Mouse (Mus musculus): ENCODE measurements at regions not wholly inside any gene's neighbourhood (a gene's known extent, or its start where the extent isn't known, plus 50 kb on each side); places are given as distances from the start of the nearest gene placed in this dataset.

DNA sequence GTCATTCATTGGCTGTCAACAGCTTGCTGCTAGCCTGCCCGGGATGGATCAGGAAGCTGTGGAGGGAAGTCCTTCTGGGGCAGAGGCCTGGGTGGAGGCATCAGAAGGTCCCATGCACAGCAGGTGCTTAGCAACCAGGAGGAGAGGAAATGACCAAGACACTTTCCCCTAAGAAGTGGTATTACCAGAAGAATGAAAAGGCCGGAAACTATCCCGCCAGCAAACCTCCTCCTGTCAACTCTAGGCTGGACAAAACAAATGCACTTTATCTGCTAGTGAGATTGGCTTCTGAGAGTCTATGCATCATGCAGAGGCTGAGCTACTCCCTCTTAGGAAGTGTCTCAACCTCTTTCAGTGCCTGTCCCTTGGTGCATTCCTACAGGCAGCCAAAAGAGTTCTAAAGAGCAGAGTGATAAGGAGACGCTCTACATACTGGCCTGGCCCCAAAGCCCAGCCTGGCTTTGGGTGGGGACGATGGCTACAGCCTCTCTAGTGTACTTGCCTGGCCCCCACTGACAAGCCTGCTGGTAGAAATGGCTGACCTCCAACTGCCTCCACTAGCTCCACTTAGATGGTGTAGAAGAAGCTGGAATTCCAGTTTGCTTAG lies 801.7 kb upstream of the 2610301B20Rik start:
- TF ChIP-seq CTCF (IDR thresholded peaks at IDR 0.05; ENCODE audit: extremely low read depth, insufficient read length, insufficient replicate concordance, low read depth, low read length), result no peak
- TF ChIP-seq POLR2A (IDR thresholded peaks at IDR 0.05; ENCODE audit: low read depth, low read length), result no peak
